Mouse (Mus musculus): ENCODE results near the gene Zfyve16.

GRCm38 (mm10) chr13:92576072-92576471, 45.4 kb upstream of the Zfyve16 start, which contains the start of gene Spz1:
- TF ChIP-seq TAL1 (IDR thresholded peaks at IDR 0.05; ENCODE audit: low read length) (no peak), GATA1 (IDR thresholded peaks at IDR 0.05; ENCODE audit: low read length) (no peak)
